ENCODE assay signal across 8 mouse cellular contexts in the genomic region with DNA sequence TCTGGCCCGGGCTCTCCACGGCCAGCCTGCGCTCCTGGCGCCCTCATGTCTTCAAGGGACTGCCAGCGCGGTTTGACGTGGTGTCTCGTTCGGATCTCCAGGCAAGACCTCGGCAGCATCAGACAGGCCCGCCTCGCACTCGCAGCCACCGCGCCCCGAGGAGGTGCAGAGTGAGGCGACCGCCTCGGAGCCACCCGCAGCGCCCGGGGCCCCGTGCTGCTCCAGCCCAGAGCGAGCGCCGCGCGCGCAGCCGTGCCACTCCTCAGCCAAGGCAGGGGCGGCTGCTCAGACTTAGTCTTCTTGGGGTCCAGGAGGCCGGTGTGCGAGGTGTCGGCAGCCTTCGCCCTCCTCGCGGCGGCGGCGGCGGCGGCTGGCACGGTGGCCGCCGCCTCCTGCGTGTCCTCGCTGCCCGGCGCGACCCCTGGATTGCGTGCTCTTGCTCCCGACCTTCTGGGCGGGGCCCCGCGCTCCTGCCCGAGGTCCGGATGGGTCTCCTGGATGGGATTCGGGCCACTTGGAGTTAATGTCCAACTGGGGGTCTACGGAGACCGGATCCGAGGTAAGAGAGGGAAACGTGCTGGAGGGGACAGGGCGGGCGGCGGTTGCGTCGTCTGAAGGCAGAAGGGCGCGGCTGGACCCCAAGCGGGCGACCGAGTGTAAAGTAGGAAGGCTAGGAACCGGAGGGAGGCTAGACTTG. TPM values are rescaled to one million over a fixed set of nuclear protein-coding genes. Genes with fewer than 3 reads are reported as not detected.
DNase-seq lines count a peak whose midpoint lies in the region; ATAC-seq lines count a peak whose summit lies in the region.

A gene (plus strand): TSS at position 291 of the 697 bp plus-strand sequence.

- H3K4me3 ChIP-seq in heart, embryonic 11.5 days (ENCODE audit: low read depth, low read length): peak within 1 kb of the TSS; percentile 58

- H3K9me3 ChIP-seq in heart, embryonic 11.5 days (replicated peaks; ENCODE audit: control insufficient read depth, low read length): no peaks in the 10 kb centered on the region

- intact Hi-C loops in left cerebral cortex, postnatal 4 days (cut with DNase I): loop anchor here (10.0 kb wide), 1 partner anchor 254 kb away; no protein-coding TSS in a partner anchor

- H3K4me2 ChIP-seq in heart, embryonic 11.5 days: peak within 1 kb of the TSS; percentile 99

- H3K27ac ChIP-seq in heart, embryonic 11.5 days (ENCODE audit: low read depth, low read length): no peak within 1 kb of the TSS

- 0 out of 2 replicates have a peak, but pooled peaks have one; percentile 16 for ATAC-seq in common myeloid progenitor, adult 5-6 weeks (replicated peaks; ENCODE audit: low read depth, poor library complexity, severe bottlenecking)
- peak; percentile 43; the same call in 1 of the 2 replicates for ATAC-seq in heart, embryonic 11.5 days (replicated peaks; ENCODE audit: insufficient number of reproducible peaks, low FRiP score, low TSS enrichment)

- peak; percentile 23 for DNase-seq in left cerebral cortex, postnatal 4 days
- DNase-seq in left cerebral cortex, adult 9 months (ENCODE audit: low spot score in 2 of 2): no peak
- peak; percentile 59 to 71 for DNase-seq in kidney, postnatal 4 days
- DNase-seq in neural tube, embryonic 10.5 days (ENCODE audit: extremely low spot score, low spot score): peak; percentile 75
- no peak for DNase-seq in c-Kit-positive CD71-positive TER-119-positive erythroid progenitor cells, embryonic 14.5 days (ENCODE audit: low spot score)
- no peak for DNase-seq in ovary, postnatal 14 days (ENCODE audit: low spot score)

- H3K9ac ChIP-seq in heart, embryonic 11.5 days (ENCODE audit: low read depth, low read length): peak within 1 kb of the TSS; percentile 65

- peaks cover 80% of the 10 kb centered on the region for H3K27me3 ChIP-seq in heart, embryonic 11.5 days (ENCODE audit: control insufficient read depth, insufficient read depth, low read length)

- WGBS in heart, embryonic 11.5 days (ENCODE audit: insufficient replicate concordance): 1% methylated on average over 73 of the region's 73 CpGs

- H3K36me3 ChIP-seq in heart, embryonic 11.5 days (ENCODE audit: control insufficient read depth, insufficient read depth, low read length): no peaks in the 10 kb centered on the region

- H3K4me1 ChIP-seq in heart, embryonic 11.5 days (ENCODE audit: control insufficient read depth, insufficient read depth, low read length): peaks cover 14% of the 10 kb centered on the region; the same call in 1 of the 2 replicates

RNA-seq across cellular contexts. Expression of the gene that starts here (rescaled TPM):
- under 1 TPM; 0.36 to 0.40 TPM for total RNA-seq in left cerebral cortex, postnatal 4 days (2021)
- not detected in 2 replicates for total RNA-seq in common myeloid progenitor, adult 5-6 weeks (2017)
- polyA plus RNA-seq in heart, embryonic 11.5 days (2014; fragmentation: Nextera tagmentation; extraction: Ambion mirVana): 0.06 and 0.14 TPM in 2 replicates

Comparison
In these comparisons a context has a peak if more than half of its experiments do, and no peak if none do; other contexts are left out.
1. Peak in DNase-seq in left cerebral cortex, postnatal 4 days; RNA of the gene not detected or under 1 TPM.
2. Peak in ATAC-seq in common myeloid progenitor, adult 5-6 weeks; RNA of the gene not detected or under 1 TPM.
3. Peak in ATAC-seq, H3K4me3 ChIP-seq, H3K9ac ChIP-seq and H3K4me2 ChIP-seq in heart, embryonic 11.5 days; RNA of the gene not detected or under 1 TPM.
4. DNase-seq: peak in kidney, postnatal 4 days (2 of 2) and neural tube, embryonic 10.5 days (single experiment); none in left cerebral cortex, adult 9 months (0 of 2), c-Kit-positive CD71-positive TER-119-positive erythroid progenitor cells, embryonic 14.5 days (single experiment) and ovary, postnatal 14 days (single experiment).